Mouse (Mus musculus) small intestine, adult 2 months (tissue): ENCODE data around the gene Ewsr1.

ENCODE experiments used
- CTCF ChIP-seq: fragments of 200-500 bp; IDR thresholded peaks from 2 replicates; pipeline ENCODE4 v1.5.1; 2012; ENCODE audit warnings: low read depth, mild to moderate bottlenecking, control low read depth, inconsistent platforms, low read length, moderate library complexity, mixed read lengths; ENCODE audit not compliant: insufficient replicate concordance, insufficient read length; ENCODE audit errors: extremely low read depth
- POLR2A ChIP-seq: fragments of 200-500 bp; IDR thresholded peaks from 2 replicates; pipeline ENCODE4 v1.6.1; 2012; ENCODE audit warnings: low read depth, mild to moderate bottlenecking, control low read depth, inconsistent platforms, low read length, moderate library complexity

GRCm38 (mm10) chr11:5141965-5142364 lies 42.9 kb upstream of the Ewsr1 start:
- TF ChIP-seq POLR2A: no peak
- TF ChIP-seq CTCF: no peak
